Mouse (Mus musculus): ENCODE measurements at regions not wholly inside any gene's neighbourhood (a gene's known extent, or its start where the extent isn't known, plus 50 kb on each side); places are given as distances from the start of the nearest gene placed in this dataset.

GRCm38 (mm10) chr6:107012938-107013511, 213.1 kb upstream of the Crbn start:
- H3K9me3 ChIP-seq (replicated peaks; ENCODE audit: insufficient read depth, low read length): no peaks in the 10 kb centered on the region
- H3K9ac ChIP-seq (ENCODE audit: control insufficient read depth, low read depth, low read length, poor library complexity, severe bottlenecking): no peak overlapping the region
- no peaks in the 10 kb centered on the region for H3K4me1 ChIP-seq (ENCODE audit: control insufficient read depth in 1 of 2, insufficient read depth in 2 of 2, low read length in 2 of 2)
- no peak overlapping the region for H3K4me3 ChIP-seq (ENCODE audit: control insufficient read depth in 1 of 2, insufficient read depth in 1 of 2, low read depth in 2 of 2, low read length in 2 of 2)
- no peaks in the 10 kb centered on the region for H3K79me2 ChIP-seq (ENCODE audit: control insufficient read depth, insufficient read depth, low read length, poor library complexity)
- no peaks in the 10 kb centered on the region for H3K36me3 ChIP-seq (ENCODE audit: control insufficient read depth in 1 of 2, insufficient read depth in 2 of 2, low read length in 2 of 2)
- TF ChIP-seq NELFE (IDR thresholded peaks at IDR 0.05; ENCODE audit: low read depth, low read length): no peak
- TF ChIP-seq ETS1 (IDR thresholded peaks at IDR 0.05; ENCODE audit: low read depth, low read length): no peak
- TF ChIP-seq USF1 (IDR thresholded peaks at IDR 0.05; ENCODE audit: low read depth, low read length): no peak
- TF ChIP-seq POLR2AphosphoS5 (IDR thresholded peaks at IDR 0.05; ENCODE audit: borderline replicate concordance, low read depth, low read length): no peak
- TF ChIP-seq MAZ (IDR thresholded peaks at IDR 0.05; ENCODE audit: low read depth, low read length): no peak
- no peak for TF ChIP-seq RCOR1 (IDR thresholded peaks at IDR 0.05; ENCODE audit: low read depth, low read length)
- TF ChIP-seq POLR2AphosphoS2 (IDR thresholded peaks at IDR 0.05; ENCODE audit: low read length): no peak
- no peak for TF ChIP-seq TBP (IDR thresholded peaks at IDR 0.05; ENCODE audit: low read depth, low read length)
- TF ChIP-seq UBTF (IDR thresholded peaks at IDR 0.05; ENCODE audit: borderline replicate concordance, insufficient read depth, low read depth, low read length): no peak
- no peak for TF ChIP-seq EP300 (IDR thresholded peaks at IDR 0.05; ENCODE audit: low read depth in 1 of 2, low read length in 2 of 2)
- TF ChIP-seq KAT2A (conservative IDR thresholded peaks at IDR 0.05; ENCODE audit: low read depth, low read length): no peak
- TF ChIP-seq ZNF384 (IDR thresholded peaks at IDR 0.05; ENCODE audit: low read depth, low read length): no peak
- no peaks in the 10 kb centered on the region for H3K27me3 ChIP-seq (ENCODE audit: control insufficient read depth in 1 of 2, insufficient read depth in 2 of 2, low read length in 2 of 2)
- H3K27ac ChIP-seq (ENCODE audit: control insufficient read depth, low read depth, low read length): no peak overlapping the region
- no peak for DNase-seq (ENCODE audit: low read depth, low spot score)

GRCm38 (mm10) chr6:107019126-107019525, 219.2 kb upstream of the Crbn start:
- TF ChIP-seq ETS1 (IDR thresholded peaks at IDR 0.05; ENCODE audit: low read depth, low read length) (no peak), MXI1 (IDR thresholded peaks at IDR 0.05; ENCODE audit: low read depth, low read length) (no peak)
- Histone ChIP-seq H3K27me3 (ENCODE audit: control insufficient read depth in 1 of 2, insufficient read depth in 2 of 2, low read length in 2 of 2) (no peaks in the 10 kb centered on the region), H3K27ac (ENCODE audit: control insufficient read depth, low read depth, low read length) (no peak overlapping the region), H3K79me2 (ENCODE audit: control insufficient read depth, insufficient read depth, low read length, poor library complexity) (no peaks in the 10 kb centered on the region), H3K4me3 (ENCODE audit: control insufficient read depth in 1 of 2, insufficient read depth in 1 of 2, low read depth in 2 of 2, low read length in 2 of 2) (no peak overlapping the region), H3K4me1 (ENCODE audit: control insufficient read depth in 1 of 2, insufficient read depth in 2 of 2, low read length in 2 of 2) (no peaks in the 10 kb centered on the region), H3K9ac (ENCODE audit: control insufficient read depth, low read depth, low read length, poor library complexity, severe bottlenecking) (no peak overlapping the region), H3K36me3 (ENCODE audit: control insufficient read depth in 1 of 2, insufficient read depth in 2 of 2, low read length in 2 of 2) (no peaks in the 10 kb centered on the region), H3K9me3 (replicated peaks; ENCODE audit: insufficient read depth, low read length) (no peaks in the 10 kb centered on the region)
- no peak for DNase-seq (ENCODE audit: low read depth, low spot score)

GRCm38 (mm10) chr6:107045177-107045576, 245.3 kb upstream of the Crbn start:
- H3K9me3 ChIP-seq (replicated peaks; ENCODE audit: insufficient read depth, low read length): no peaks in the 10 kb centered on the region
- H3K79me2 ChIP-seq (ENCODE audit: control insufficient read depth, insufficient read depth, low read length, poor library complexity): no peaks in the 10 kb centered on the region
- no peak overlapping the region for H3K27ac ChIP-seq (ENCODE audit: control insufficient read depth, low read depth, low read length)
- DNase-seq (ENCODE audit: low read depth, low spot score): no peak
- H3K4me3 ChIP-seq (ENCODE audit: control insufficient read depth in 1 of 2, insufficient read depth in 1 of 2, low read depth in 2 of 2, low read length in 2 of 2): no peak overlapping the region
- H3K4me1 ChIP-seq (ENCODE audit: control insufficient read depth in 1 of 2, insufficient read depth in 2 of 2, low read length in 2 of 2): no peaks in the 10 kb centered on the region
- H3K36me3 ChIP-seq (ENCODE audit: control insufficient read depth in 1 of 2, insufficient read depth in 2 of 2, low read length in 2 of 2): no peaks in the 10 kb centered on the region
- no peak overlapping the region for H3K9ac ChIP-seq (ENCODE audit: control insufficient read depth, low read depth, low read length, poor library complexity, severe bottlenecking)
- H3K27me3 ChIP-seq (ENCODE audit: control insufficient read depth in 1 of 2, insufficient read depth in 2 of 2, low read length in 2 of 2): no peaks in the 10 kb centered on the region
- TF ChIP-seq UBTF (IDR thresholded peaks at IDR 0.05; ENCODE audit: borderline replicate concordance, insufficient read depth, low read depth, low read length) (no peak), TBP (IDR thresholded peaks at IDR 0.05; ENCODE audit: low read depth, low read length) (no peak), CHD1 (IDR thresholded peaks at IDR 0.05; ENCODE audit: low read depth, low read length) (no peak), HCFC1 (IDR thresholded peaks at IDR 0.05; ENCODE audit: low read depth, low read length) (no peak), GATA1 (IDR thresholded peaks at IDR 0.05; ENCODE audit: low read depth, low read length) (no peak), ZC3H11A (IDR thresholded peaks at IDR 0.05; ENCODE audit: low read depth, low read length) (no peak), RAD21 (IDR thresholded peaks at IDR 0.05; ENCODE audit: low read depth, low read length) (no peak), TAL1 (IDR thresholded peaks at IDR 0.05; ENCODE audit: low read length) (no peak), POLR2A (IDR thresholded peaks at IDR 0.05; ENCODE audit: control insufficient read depth in 1 of 2, insufficient read depth in 1 of 2, low read depth in 1 of 2, low read length in 2 of 2, poor library complexity in 1 of 2) (no peak), MEF2A (IDR thresholded peaks at IDR 0.05; ENCODE audit: extremely low read depth, insufficient replicate concordance, low read depth, low read length, poor library complexity, severe bottlenecking) (no peak), ZNF384 (IDR thresholded peaks at IDR 0.05; ENCODE audit: low read depth, low read length) (no peak), MYC (IDR thresholded peaks at IDR 0.05; ENCODE audit: low read depth, low read length) (no peak), MAFK (IDR thresholded peaks at IDR 0.05; ENCODE audit: borderline replicate concordance, low read depth, low read length) (no peak), ELF1 (IDR thresholded peaks at IDR 0.05; ENCODE audit: low read depth, low read length) (no peak), CHD2 (IDR thresholded peaks at IDR 0.05; ENCODE audit: low read length) (no peak), TCF12 (IDR thresholded peaks at IDR 0.05; ENCODE audit: low read depth, low read length) (no peak), ZMIZ1 (IDR thresholded peaks at IDR 0.05; ENCODE audit: low read depth, low read length) (no peak)

Data from MEL (cell line).